ENCODE assay signal across 29 mouse cellular contexts in genomic region chr11:32032053-32032452, GRCm38 (mm10). TPM values are rescaled to one million over a fixed set of nuclear protein-coding genes. Genes with fewer than 3 reads are reported as not detected.
"Had no signal": no experiment of that assay in that cellular context is flagged by ENCODE, and none has a peak within 500 bp of the region (broad histone marks: within the 10 kb centered on the region; RNA-seq: fewer than 3 reads in every experiment).

No protein-coding gene starts in this region.

- H3K9me3 ChIP-seq: embryonic facial prominence, embryonic 10.5 days; embryonic facial prominence, embryonic 12.5 days; embryonic facial prominence, embryonic 13.5 days; embryonic facial prominence, embryonic 15.5 days; forebrain, embryonic 10.5 days; forebrain, embryonic 12.5 days; forebrain, embryonic 13.5 days had no signal

- H3K36me3 ChIP-seq: embryonic facial prominence, embryonic 10.5 days; embryonic facial prominence, embryonic 12.5 days; embryonic facial prominence, embryonic 13.5 days; embryonic facial prominence, embryonic 15.5 days; forebrain, embryonic 10.5 days had no signal

- H3K27ac ChIP-seq: embryonic facial prominence, embryonic 10.5 days; embryonic facial prominence, embryonic 12.5 days; embryonic facial prominence, embryonic 13.5 days; embryonic facial prominence, embryonic 15.5 days; forebrain, embryonic 10.5 days; forebrain, embryonic 12.5 days; gastrocnemius, adult 2 months; heart, adult 2 months had no signal

- DNase-seq: cerebellum, adult 18-20 months; cerebellum, adult 2 months; cerebellum, adult 8-10 months; cerebellum, adult 9-10 months; cerebellum, adult 9-11 months; cerebellum, postnatal 10 days; cerebellum, postnatal 14 days; cerebellum, postnatal 25 days; cerebellum, postnatal 36 days; embryo, embryonic 11 days; forebrain, postnatal 0 days; gastrocnemius, adult 2 months; gastrocnemius, postnatal 10 days; gastrocnemius, postnatal 14 days; gastrocnemius, postnatal 25 days; gastrocnemius, postnatal 36 days; heart, adult 11 months; heart, adult 18-20 months; heart, adult 2 months had no signal

- H3K4me1 ChIP-seq: embryonic facial prominence, embryonic 13.5 days; embryonic facial prominence, embryonic 15.5 days had no signal

- H3K27me3 ChIP-seq: embryonic facial prominence, embryonic 12.5 days; embryonic facial prominence, embryonic 13.5 days; embryonic facial prominence, embryonic 15.5 days; forebrain, embryonic 12.5 days; forebrain, embryonic 13.5 days had no signal

- H3K4me2 ChIP-seq: embryonic facial prominence, embryonic 12.5 days; embryonic facial prominence, embryonic 13.5 days; embryonic facial prominence, embryonic 15.5 days; forebrain, embryonic 12.5 days; forebrain, embryonic 13.5 days had no signal

- H3K4me3 ChIP-seq: embryonic facial prominence, embryonic 10.5 days; embryonic facial prominence, embryonic 12.5 days; embryonic facial prominence, embryonic 13.5 days; embryonic facial prominence, embryonic 15.5 days; erythroblast, embryonic 14.5 days; forebrain, embryonic 10.5 days; forebrain, embryonic 12.5 days; forebrain, embryonic 13.5 days; gastrocnemius, adult 2 months; heart, adult 2 months had no signal

- ATAC-seq: forebrain, embryonic 13.5 days; forebrain, embryonic 14.5 days; forebrain, embryonic 16.5 days; forebrain, postnatal 0 days had no signal

- H3K9ac ChIP-seq: embryonic facial prominence, embryonic 12.5 days; embryonic facial prominence, embryonic 13.5 days; embryonic facial prominence, embryonic 15.5 days; forebrain, embryonic 12.5 days; forebrain, embryonic 13.5 days; forebrain, postnatal 0 days had no signal

RNA-seq across cellular contexts. Expression of gene Nsg2, which starts 31.8 kb away (rescaled TPM):
- polyA plus RNA-seq: erythroblast, embryonic 14.5 days had no signal
